Mouse (Mus musculus): Measurements from ENCODE around the gene Kifc3.

The Kifc3 gene

DNA sequence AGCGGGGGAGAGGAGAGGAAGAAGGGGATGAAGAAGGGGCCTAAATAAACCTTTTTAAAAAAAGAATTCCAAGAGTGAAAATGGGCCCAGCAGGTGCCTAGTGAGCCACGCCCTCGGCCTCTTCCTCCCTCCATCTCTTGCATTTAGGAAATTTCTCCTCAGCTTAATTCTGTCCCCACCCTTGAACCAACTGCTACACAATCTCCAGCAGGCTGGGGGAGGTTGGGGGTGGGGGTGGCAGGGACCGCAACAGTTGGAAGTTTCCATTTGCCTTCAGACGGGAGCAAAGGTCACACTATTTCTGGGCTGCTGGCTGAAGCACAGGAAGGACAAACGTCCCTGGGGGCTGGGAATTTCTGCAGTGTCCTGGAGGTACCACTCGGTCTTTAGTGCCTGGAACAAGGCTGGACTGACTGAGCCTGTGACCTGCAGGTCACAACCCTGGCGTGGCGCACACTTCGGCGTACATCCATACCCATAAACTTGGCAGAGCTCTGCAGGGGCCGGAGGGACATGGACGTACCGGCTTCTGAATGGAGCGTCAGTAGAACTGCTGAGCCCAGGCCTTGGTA is 71.6 kb downstream of the Kifc3 start:
- DNase-seq: peak; percentile 78

DNA sequence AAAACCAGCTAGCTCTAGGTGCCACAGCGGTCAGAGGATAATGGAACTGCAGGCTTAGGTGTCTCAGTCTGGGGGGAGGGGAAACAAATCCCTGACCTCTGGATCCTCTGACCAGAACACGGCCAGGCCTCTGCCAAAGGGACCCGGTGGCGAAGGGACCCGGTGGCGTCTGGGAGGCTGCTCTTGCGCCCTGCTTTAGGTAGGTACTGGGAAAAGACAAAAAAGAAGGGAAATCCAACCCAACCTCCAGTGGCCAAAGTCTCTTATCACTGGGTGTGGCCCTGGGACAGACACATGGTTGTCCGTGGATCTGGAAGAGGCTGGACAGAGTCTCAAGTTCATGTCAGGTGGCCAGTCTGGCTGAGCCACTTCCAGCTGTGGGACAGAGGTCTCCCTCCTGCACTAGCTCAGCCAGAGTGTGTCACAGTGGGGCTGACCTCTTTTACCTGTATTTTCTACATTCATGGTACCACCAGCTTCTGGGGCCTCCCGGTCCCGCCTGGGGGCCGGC is 73.8 kb downstream of the Kifc3 start:
- no peak for DNase-seq

DNA sequence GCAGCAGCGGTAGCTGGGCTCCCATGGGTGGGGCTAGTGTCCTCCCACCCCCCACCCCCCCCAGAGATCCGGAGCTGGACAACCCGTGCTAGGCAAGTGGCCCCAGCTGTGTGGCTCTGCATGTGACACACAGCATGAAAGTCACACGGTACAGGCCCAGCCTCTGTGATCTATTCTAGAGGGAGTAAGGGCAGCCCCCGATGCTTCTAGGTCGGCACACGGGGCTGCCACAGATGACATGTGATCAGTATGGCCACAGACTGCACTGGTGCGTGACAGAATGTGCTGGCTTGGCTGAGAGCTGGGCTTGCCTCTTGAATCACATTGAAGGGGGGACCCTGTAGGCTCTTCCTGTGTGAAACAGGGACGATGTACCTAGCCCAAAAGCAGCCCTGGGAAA is 75.0 kb downstream of the Kifc3 start:
- no peak for DNase-seq

DNA sequence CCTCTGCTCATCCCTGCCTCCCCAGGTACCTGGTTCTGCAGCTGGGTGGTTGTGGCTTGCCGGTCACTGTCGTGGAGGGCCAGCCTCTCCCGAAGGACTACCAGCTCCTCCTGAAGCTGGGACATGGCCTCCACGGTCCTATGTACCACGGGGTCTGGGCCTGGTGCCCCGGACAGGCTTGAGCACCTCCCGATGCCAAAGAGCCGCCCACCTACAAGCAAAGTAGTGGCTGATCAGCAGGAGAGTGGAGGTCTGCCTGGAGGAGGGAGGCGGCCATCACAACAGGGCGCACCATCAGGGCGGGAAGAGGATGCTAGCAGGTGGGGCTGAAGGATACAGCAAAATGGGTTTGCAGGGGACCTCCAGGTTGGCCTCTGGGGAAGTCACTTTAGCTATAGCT is 76.1 kb downstream of the Kifc3 start:
- DNase-seq: no peak

DNA sequence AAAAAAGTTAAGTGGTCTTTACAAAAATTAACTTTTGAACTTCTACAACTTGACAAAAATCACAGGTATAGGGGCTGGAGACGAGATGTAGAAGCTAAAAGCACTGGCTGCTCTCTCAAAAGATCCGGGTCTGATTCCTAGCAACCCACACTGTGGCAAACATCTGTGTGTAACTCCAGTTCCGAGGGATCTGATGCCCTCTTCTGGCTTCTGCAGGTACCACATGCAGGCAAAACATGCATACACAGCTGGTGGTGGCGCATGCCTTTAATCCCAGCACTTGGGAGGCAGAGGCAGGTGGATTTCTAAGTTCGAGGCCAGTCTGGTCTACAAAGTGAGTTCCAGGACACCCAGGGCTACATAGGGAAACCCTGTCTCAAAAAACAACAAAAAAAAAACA is 79.2 kb downstream of the Kifc3 start:
- no peak for DNase-seq

DNA sequence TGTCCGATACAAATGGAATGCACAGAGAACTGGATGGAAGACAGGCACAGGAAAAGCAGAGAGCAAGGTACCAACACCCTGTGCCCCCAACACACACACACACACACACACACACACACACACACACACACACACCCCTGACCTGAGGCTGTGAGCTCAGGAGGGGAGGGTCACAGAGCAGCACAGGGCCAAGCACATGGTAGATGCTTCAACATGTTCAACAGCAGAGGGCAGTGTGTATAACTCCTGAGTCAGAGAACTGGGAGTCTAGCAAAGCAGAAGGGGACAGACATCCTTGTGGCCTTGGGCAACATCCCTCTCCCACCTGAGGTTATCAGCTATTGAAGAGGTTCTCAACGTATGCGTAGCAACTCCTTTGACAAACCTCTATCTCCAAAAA is 88.9 kb downstream of the Kifc3 start:
- peak; percentile 51 for DNase-seq

DNA sequence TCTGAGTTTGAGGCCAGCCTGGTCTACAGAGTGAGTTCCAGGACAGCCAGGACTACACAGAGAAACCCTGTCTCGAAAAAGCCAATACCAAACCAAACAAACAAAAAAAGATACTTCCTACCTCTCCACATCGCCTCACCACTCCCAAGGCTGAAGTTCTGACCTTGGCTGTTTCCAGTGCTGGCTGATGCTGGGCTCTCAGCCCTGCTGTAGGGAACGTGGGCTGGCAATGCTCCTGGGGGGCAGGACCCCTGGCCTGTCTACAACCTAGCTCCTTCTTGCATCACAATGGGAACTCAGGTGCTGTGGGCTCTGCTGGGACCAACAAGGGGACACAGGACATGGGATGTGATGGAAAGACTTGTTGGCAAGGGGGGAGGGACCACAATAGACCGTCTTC is 89.5 kb downstream of the Kifc3 start:
- no peak for DNase-seq

DNA sequence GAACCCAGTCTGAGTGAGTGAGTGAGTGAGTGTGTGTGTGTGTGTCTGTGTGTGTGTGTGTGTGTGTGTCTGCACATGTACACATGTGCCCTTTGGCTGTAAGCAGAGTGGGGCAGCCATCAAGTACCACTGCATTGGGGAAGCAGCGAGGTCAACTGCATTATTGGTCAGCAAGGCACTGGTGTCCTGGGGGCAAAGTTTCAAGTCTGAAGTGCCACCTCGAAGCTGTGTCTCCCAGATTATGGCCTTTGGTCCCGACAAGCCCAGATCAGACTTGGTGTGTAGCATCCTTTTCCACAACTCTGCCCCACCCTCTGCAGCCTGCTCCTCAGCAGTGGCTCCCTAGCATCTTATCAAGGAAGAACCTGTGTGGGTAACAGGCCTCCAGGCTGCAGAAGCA is 90.0 kb downstream of the Kifc3 start:
- no peak for DNase-seq

DNA sequence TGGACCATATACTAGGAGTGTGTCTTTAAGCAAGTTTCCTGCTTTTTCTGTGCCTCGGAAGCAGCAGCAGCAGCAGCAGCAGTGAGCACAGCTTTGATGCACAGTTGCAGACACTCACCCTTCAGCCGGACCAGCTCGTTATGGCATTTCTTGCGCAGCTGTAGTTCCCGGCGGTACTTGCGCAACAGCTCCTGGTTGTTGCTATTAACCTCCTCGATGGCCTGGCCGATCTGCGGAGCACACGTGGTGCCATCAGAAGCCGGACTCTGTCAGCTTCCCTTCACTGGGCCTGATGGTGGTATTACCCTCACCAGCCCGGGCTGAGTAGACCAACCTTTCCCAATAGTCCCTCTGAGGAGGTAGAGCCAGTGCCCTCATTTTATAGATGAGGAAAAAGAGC is 95.3 kb downstream of the Kifc3 start:
- DNase-seq: no peak

DNA sequence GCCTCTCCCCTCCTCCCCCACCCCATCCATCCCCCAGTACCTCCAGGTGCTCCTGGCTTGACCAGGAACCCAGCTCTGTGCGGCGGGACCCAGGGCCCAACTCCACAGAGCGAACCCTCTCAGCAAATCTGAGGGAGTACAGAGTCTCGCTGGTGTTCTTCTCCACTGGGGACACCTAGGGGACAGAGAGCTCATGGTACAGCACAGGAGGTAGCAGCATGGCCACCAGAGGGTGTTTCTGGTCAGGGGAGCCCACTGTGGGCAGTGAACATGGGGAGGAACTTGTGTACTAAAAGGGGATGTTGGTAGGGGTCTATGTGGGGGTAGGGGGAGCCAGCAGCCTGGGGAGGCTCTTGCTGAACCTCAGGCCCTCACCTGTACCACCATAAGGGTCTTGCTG is 100.6 kb downstream of the Kifc3 start:
- no peak for DNase-seq

DNA sequence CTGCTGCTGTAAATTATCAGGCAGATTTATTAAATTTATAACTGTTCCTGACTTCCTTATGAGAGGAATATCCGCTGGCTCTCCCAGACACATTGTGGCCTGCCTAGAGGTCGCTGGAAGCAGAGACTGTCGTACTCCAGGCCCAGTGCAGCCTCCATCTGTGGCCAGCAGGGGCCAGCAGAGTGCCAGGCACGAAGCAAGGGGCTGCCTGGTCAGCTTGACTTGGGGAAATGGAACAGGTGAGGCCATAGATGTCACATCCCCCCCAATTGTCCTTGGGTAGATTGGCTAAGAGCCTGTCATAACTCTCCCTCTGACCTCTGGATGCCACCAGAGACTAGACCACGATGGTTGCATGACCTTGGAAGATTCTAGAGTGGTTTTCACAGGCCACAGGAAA is 103.6 kb downstream of the Kifc3 start:
- DNase-seq: peak; percentile 90

DNA sequence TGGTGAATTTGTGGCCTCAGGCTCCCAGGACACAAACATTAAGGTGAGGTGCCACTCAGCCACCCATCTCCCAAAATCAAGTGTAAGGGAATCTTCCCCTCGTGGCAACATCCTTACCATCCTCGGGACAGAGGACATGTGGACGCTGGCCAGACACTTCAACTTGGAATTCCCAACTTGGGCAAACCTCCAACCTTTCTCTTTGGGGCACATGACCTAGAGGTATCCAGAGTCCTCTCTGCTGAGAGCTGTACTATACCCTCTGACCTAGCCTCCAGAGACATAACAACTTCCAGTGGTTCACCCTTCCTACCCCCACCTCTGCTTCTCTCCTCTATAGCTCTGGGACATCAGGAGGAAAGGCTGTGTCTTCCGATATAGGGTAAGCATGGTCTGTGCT is 109.0 kb downstream of the Kifc3 start:
- peak; percentile 61 for DNase-seq

DNA sequence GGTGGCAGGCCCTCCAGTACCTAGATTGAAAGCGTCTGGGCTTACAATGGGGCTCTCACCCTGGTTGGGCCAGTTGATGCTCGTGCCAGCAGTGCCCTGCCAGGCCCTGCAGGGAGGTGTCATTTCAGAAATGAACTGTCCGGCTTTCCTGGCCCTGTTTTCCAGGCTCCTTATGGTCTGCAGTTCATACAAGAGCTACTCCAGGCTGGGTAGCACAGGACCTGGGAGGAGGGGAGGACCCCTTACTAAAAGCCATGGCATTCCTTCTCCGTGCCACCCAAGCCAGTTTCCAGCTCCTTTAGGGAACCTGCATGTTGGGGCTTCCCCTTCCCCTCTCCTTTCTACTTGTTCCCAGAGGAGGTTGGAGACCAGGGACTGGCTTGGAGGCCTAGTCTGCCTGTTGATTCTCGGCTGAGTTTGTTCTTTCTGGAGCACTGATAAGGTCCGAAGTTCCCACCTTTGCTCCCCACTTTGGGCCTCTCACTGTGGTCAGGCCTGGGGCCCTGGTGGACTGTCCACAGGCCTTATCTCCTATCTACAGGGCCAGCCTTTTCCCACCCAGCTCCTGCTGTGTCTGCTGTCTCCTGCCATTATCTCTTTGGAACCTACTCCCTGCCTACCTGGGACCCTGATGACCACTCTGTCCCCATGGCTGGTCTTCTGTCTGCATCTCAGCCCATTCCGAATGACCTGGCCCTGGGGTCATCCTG is 117.0 kb downstream of the Kifc3 start:
- DNase-seq: no peak

DNA sequence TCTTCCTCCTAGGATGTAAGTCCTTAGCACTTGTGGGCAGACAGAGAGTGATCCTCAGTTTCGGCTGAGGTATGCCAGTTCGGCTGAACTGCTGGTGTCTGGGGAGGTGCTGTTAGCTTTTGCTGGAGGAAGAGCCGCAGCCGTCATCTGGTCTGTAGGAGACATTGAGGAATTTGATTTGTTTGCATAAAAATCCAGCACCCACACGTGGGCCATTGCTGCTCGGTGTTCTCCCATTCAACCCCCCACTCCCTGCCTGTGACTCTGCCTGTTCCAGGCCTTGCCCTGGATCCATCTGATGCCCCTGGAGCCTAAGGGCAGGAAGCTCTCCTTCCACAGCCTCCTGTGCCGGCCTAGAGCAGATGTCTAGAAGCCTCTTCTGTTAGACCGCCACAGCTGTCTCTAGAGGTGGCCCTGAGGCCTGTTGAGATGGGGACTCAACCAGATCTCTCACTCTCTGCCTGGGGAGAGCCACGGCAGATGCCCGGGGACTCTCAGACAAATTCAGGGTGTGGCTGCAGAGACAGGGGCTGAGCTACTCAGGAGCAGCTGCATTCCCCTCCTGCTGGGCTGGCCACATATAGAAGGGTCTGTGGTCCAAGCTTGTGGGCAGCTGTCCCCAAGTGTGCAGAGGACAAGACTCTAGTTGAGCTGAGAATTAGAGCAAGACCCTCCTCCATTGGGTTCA is 117.7 kb downstream of the Kifc3 start:
- DNase-seq: no peak

DNA sequence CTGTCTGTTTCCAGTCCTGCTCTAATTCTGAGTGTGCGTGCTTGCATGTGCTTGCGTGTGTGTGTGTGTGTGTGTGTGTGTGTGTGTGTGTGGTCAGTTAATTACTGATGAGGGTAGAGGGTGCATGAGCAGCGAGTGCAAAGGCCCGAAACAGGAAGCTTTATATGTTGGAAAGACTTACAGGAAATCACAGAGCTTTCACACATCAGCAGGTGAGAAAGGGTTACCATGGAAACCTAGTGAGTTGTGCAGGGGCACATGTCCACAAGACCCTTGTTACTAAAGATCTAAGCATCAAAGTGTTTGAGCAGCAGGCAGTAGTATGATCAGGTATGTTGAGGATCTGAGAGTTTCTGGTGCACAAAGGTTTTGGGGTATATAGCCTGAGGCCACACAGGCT is 118.4 kb downstream of the Kifc3 start:
- no peak for DNase-seq

DNA sequence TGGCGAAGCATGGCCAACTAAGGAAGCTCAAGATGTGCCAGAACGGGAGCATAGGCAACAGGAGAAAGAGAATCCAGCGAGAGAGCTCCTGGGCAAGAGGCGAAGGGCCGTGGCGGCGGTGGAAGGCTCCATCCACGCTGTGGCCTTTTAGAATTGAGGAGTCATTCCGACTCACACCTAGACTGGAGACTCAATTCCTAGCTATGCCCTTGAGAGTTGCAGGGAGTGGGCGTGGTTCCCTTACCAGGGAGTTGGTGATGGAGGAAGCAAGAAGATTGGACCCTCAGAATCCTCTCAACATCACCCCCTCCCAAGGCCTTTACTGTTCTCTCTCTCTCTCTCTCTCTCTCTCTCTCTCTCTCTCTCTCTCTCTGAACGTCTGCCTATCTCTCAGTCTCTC is 121.0 kb downstream of the Kifc3 start:
- no peak for DNase-seq

DNA sequence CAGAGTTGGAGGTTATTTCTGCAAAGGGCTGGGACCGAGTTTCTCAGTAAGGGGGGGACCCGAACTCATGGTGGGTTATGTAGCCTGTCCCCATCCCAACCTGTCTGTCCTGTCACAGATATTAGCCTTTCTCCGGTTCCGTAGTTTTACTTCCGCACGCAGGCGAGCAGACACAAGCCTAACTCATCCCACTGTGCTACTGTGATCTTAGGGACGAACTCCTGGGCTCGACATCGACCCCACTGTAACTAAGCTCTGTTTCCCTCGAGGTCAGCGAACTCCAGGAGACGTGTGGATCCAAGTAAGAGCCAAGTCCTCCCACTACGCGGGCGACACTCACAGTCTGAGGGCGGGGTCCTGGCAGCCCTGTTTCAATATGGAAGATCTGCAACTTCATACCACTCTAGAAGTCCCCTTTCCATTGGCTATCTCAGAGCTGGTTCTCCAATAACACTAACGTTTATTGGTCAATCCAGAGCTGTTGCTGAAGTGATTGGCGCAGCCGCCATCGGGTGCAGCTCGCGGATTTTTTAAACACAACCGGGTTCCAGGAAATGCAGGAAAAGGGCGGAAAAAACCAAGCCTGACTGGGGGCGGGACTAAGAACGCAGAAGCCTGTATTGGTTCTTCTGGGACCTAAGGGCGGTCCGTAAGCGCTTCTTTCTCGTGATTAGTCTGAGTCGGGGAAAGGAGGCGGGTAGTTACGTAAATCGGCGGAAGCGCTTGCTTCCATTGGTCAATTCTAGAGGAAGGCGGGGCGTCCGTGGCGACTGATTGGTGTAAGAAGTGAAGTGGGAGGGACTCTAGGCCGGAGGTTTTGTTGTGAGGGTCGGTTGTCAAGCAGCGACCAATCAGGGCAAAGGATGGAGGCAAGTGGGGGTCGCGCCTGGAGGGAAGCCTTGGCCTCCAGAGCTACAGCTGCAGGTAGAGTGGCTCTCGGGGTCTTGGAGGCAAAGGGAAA is 122.0 kb downstream of the Kifc3 start, which contains the start of gene Katnb1:
Gene Katnb1 (plus strand): TSS at position 806 of the 961 bp plus-strand sequence.
- peak; percentile 98 for DNase-seq

DNA sequence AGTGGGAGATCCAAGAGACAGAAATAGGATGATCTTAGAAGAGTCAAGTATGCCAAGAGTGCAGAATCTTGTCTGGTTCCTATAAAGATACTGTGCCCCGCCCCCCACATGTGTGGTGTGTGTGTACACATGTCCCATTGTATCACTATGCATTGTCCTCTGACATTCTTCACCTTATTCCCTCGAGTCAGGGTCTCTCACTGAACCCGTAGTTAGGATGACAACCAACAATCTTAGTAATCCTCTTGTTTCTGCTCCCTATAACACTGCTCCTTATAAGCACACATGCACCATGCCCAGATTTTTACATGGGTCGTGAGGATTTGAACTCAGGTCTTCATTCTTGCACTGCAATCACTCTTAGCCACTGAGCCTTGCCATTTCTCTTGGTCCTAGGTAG is 123.3 kb downstream of the Kifc3 start:
- no peak for DNase-seq

DNA sequence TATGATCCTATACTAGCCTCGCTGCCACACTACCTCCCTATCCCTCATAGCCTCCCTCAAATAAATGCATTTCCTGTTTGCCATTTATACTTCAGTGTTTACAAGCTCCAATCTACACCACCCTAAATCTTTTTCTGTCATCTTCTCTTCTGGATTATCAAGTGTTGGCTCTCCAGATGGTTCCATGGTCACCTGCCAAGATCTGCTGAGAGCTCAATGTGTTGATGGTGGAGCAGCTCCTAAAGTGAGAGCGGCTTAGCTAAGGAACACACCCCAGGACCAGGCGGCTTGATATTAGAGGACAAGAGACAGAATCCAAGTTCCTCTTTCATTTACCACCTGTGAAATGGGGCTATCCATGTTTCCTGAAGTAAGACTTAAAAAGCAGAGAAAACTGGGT is 124.6 kb downstream of the Kifc3 start:
- no peak for DNase-seq

DNA sequence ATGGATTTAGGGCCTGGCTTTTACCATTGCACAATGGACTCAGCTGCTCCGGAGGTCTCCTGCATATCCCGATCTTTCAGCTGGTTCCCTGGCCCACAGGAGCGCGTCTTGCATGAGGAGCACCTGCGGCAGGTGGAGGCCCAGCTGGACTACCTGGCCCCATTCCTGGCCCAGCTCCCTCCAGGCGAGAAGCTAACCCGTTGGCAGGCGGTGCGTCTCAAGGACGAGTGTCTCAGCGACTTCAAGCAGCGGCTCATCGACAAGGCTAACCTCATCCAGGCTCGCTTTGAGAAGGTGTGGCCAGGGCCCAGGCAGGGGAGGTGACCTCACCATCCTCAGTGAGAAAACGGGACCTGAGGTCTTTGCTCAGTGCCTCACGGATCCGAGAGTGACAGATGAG is 126.5 kb downstream of the Kifc3 start:
- no peak for DNase-seq

DNA sequence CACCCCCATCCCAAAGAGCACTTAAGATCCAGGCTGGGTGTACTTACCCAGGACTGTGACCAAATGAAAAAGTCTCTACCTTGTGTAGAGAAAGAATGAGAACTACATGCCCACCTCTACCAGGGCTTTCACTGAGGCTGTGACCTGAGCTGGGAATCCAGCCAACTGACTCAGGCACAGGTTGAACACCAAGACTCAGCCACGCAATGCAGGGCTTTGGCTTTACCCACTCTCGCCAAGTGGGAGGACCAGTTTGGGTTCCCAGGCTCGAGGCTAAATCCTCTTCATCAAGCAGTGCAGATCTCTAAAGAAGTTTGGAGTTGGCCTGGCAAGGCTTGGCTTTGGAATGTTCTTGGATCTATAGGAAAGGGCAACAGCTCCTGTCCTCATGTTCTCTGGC is 127.1 kb downstream of the Kifc3 start:
- no peak for DNase-seq

DNA sequence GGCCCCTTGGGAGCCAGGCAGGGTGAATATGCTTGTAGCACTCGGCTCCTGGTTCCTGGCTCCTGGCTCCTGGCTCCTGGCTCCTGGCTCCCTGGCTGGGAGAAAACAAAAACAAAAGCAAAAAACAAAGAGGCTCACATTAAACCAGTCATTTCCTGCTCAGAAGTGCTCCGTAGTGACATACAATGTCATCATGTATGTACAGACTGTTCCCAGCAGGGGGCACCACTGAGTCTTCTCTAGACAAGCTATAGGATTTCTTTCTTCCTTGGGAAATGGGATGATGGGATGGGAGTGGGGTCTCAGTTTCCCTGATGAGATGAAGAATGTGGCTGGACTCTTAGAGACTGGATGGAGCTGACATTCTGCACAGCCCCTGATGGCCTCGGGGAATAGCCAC is 135.0 kb downstream of the Kifc3 start:
- DNase-seq: peak; percentile 84

DNA sequence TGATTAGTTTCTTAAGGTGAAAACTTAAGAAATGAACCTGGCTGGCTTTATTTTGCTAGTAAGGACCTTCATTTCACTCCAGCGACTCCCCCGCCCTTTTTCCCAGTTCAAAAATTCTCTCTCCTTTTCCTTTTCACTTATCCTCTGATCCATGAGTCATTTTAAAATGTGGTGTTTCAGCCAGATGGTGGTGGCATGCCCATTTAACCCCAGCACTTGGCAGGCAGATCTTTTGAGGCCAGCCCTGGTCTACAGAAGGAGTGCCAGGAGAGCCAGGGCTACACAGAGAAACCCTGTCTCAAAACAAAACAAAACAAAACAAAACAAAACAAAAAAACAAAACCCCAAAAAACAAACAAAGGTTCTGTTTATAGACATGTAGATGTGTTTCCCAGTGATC is 138.1 kb downstream of the Kifc3 start:
- DNase-seq: no peak
